Mouse (Mus musculus): Measurements from ENCODE around the gene Slc25a27. TPM values are rescaled to one million over a fixed set of nuclear protein-coding genes. Genes with fewer than 3 reads are reported as not detected.

Slc25a27 gene
- total RNA-seq, 2 experiments from 2014 or later: 2.1 to 3.9 TPM

DNA sequence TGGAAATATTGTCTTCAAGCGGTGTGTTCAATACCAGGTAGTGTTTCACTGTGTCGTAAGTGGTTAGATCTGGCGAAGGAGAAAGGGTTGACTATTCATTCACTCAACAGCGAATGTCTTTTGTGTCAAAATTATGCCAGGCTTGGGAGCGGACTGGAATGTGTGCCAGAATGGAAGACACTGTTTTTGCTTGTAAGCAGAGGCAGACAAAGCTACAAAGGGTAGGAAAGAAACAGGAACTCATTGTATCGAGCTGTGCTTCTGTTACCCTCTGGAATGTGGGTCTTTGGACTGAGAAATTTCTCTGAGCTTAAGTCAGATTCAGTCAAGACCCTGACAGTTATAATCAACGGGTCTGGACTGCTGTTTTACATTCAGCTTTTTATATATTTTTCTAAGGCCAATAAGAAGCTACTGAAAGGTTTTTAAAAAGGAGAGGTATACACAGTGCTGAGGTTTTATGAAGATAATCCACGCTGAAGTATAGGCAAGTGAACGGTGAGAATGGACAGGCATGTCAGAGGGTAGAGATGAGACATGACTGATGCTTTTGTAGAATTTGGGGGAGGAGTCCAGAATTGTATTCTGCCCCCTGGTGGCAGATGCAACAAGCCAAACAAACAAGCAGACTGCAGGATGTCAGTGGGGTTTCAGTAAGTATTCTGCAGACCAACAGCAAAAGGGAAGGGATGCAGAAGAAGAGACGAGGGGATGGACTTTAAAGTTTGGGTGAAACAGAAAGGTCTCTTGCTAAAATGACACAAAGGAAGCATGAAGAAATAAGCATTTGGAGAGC, 17.2 kb downstream of the Slc25a27 start:
- no peak for DNase-seq

DNA sequence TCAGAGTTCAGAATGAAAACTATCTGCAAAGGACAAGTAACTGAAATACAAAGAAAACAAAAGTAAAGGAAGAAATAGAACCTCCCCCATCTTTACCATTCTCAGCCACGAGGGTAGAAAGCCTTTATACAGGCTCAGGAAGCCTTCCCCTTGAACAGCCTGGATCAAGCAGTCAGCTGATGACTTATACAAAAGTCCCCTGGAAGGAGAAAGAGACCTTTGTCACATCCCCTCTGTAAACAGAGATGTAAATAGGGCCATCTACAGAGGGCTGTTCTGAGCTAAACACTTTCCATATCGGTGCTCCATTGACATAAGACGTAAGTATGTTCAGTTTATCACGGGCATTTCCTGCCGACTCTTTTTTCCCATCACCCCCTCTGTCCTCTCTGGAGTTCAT, 20.1 kb downstream of the Slc25a27 start:
- no peak for DNase-seq

DNA sequence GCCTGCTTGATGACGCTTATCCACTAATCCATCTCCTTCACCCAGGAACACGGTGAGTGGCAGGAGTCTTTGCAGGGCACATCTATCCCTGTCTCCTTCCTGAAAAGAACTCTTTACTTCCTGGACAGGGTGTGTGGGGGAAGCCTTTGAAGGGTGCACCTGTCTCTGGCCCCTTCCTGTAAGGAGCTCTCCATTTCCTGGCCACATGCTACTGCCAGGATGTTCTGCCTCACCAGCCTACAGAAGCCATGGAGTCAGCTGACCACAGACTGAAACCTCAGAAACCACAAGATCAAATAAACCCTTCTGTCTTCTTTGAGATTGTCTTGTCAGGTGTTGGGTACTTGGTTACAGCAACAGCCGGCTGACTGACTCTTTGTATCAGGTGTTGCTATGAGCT, 21.9 kb downstream of the Slc25a27 start:
- DNase-seq: no peak

DNA sequence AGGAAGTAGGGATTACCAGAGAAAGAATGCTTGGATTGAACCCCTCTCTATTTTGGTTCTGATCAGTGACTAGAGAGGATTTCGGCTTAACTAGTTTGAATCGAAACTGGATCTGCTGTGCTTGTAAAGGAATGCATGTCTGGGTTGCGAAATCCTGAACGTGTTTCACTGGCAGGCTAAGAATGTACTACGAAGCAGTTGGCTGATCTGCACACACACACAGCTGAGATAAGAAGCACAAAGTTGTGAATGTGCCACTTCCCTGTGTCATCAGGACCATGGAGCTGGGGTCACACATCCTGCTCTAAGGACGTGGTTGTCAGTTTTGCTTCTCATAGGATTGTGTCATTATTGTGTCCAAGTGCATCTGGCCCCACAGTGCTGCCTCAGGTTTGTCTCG, 22.6 kb downstream of the Slc25a27 start:
- DNase-seq: peak in 1 of 2 experiments; percentile 8

DNA sequence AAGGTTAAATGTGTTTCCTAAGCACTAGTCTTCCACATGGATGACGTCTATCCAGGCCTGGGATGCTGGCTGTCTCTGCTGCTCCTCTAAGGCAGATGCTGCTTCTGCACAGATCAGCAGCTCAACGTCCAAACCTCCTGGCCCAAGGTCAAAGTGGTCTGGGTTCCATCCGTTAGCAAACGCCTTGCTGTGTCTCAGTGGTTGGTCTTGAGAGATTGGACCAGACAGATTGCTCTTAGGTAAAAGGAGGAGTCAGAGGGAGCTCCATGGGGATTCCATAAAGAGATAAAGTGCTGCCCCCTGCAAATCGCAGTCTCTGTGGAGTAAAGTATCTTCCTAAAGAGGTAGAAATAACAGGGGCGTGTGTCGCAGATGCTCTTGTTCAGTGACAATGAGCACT, 23.8 kb downstream of the Slc25a27 start:
- DNase-seq: no peak

DNA sequence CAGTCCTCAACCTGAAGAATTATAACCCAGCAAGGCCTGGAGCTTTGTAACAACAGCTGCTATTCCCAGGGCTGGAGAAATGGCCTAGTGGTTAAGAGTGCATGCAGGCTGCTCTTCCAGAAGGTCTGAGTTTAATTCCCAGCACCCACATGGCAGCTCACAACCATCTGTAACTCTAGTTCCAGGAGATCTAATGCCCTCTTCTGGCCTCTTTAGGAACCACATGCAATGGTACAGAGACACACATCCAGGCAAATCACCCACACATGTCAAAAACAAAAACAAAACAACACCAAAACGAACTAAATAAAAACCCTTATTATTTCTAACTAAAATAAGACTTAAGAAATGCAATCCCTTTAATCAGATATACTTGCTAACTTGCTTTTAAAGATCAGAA, 26.2 kb downstream of the Slc25a27 start:
- DNase-seq: no peak

DNA sequence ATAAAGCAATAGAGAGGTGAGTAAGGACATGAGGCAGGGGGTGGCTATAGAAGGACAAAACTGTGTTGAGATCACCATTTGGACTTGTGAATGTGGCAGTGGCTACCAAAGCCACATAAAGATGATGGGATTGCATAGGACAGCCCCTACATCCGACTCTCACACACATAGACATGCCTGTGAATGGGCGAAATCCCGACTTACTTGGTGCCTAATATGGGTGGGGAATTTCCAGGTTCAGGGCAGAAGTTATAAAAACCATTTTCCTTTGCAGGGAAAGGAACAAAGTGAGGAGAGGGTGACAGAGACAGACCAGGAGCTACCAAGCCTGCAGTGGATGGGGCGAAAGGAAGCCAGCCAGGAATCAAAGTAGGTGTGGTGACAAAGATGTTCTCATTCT, 29.9 kb downstream of the Slc25a27 start:
- DNase-seq: no peak

DNA sequence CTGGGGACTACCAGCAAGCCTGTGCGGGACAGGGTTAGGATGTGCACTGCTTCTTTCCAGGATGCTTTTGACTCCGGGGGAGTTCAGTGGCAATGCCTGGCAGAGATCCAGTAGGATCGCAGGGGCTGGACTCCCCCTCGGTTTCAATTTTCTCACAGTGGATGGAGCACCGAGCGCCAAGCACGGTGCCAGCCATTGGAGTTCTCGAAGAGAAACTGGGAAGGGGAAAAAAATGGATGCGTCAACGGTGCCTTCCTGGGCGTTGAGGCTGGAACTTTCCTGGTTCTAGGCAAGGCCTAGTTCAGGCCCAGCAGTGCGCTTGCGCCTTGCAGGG, 36.6 kb downstream of the Slc25a27 start:
- DNase-seq: no peak

DNA sequence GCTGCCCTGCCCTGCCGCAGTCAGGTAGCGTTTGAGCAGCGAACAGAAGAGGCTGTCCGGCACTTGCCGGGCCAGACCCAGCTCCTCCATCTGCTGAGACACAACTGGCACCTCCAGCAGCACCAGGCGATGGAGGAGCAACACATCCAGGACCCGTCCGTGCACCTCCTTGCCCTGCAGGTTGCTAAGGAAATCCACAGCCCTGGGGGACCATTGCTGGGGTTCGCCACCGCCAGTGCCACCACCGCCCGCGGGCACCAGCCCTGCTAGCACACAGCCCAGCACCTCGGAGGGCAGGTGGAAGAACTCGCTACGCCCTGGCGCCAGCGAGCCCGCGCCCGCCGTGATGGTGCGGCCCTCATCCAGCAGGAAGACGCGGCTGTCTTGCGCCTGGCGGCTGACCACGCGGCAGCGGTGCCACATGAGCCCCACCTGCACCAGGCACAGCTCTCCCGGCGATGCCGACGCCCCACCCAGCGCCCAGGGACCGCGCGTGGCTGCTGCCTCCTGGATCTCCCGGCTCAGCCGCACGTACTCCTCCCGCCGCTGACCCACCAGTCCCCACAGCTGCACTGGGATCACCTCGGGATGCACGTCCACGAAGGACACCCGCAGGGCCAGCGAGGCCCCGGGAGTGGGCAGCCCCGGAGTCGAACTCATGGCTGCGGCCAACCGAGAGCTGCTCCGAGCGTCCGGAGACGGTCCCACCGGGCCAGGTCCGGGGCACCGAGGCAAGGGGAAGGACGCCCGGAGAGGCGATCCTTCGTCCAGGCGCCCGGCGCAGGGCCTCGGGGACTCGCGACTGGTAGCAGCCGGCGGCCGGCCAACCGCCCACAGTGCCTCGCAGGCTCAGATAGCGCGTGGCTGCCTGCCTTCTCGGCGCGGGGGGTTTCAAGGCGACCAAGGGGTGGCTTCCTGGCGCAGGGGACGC, 37.3 kb downstream of the Slc25a27 start, which contains the start of gene Tdrd6:
Gene Tdrd6 (minus strand): TSS at position 804 of the 931 bp plus-strand sequence.
- DNase-seq: peak in 1 of 2 experiments; percentile 5

DNA sequence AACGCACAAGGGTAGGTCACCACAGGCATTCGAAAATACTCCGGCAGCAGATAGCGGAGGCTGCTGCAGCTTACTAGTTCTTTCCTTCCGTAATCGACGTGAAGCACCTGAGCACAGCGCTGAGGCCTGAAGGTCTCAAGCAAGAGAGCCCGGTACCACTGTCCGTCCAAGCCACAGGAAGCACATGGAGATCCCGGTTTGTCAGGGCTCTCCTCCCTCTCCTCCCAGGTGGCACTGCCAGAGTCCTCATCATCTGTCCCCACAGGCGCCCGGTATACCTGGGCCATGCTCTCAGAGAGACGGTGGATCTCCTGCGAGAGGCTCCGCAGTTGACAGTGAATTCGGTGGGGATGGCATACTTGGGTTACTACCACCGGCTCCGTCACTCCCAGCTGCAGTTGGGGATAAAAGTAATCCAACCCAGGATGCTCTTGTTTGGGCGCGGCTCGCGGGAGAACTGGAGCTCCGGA, 38.0 kb downstream of the Slc25a27 start:
- DNase-seq: no peak

DNA sequence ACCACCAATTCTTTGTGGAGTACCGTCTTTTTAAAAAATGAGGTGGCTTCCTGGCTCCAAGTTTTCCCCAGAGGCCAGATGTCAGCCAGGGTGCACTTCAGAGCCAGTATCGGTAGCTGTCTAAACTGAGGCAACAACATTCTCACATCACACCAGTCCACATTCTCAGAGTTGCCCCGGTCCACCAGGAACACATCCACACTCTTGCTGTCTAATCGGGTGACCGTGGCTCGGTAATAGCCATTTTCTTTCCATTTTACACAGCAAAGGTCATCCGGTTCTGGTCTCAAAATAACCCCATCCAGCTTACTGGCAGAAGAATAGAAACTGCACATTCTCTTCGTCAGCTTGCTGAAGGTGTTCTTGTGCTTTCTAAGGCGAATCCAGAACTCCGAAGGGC, 38.8 kb downstream of the Slc25a27 start:
- no peak for DNase-seq

DNA sequence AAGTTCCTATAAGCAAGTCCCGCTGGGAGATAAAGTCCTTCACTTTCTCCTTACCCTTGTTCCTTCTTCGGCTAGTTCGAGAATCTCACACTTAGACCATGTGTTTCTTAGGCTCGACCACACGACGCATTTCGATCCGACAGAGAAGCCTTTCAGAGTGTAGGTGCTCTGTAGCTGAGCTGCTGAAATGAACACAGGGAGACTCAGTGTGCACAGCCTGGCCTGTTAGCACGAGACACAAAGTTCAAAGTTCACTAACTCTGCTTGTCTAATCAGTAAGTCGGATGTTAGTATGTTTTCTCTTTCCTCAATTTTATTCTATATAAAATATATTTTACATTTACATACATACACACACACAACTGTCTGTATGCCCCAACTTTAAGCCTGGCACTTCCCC, 44.9 kb downstream of the Slc25a27 start:
- no peak for DNase-seq

DNA sequence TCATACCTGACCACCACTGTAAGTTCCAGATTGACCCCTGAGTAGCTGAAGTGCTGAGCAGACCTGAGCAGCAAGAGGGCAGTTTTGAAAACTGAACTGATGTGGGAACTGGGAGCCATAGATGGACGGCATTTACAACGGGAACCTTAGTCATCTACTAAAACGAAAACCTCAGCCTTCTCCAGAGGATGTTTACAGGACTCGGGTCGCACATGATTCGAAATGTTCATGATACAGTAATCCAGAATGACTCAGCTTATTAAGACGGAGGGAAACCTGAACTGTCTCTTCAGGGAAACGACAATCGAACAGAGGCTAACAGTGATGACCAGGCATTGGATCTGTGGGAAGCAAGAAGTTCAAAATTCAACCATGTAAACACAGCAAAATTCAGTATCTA, 47.9 kb downstream of the Slc25a27 start:
- no peak for DNase-seq

DNA sequence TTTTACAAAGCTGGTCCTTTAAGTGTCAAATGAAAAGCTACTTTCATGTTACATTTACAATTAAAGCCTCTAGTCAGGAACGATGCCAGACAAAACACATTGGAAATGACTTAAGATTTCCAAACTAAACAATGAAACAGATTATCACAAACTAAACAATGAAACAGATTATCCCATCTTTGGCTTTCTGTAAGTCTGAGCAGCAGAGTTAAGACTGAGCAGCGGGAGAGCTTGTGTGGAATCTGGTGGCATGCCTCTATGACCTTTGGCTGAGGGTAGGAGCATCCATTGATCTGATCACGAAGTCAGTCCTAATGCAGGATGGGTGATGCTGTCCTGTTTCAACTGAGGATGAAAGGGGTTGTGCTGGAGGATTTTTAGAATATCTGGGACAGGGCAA, 54.8 kb downstream of the Slc25a27 start:
- DNase-seq: no peak

DNA sequence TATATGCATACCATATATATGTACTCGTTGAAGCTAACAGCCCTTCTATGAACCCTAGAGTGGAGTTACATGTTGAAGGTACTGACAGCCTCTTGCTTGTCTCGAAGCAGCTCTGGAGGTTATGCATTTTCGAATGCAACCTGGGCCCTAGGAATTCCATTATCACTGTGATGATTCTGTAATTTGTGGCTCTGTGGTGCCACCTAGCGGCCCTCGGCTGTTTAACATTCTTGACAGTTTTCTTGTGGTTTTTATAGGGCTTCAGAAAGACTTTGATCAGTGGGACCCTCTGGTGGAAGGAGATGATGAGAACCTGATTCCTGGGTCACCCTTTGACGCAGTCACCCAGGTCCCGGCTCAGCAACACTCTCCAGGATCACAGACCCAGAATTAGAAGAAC, 55.4 kb downstream of the Slc25a27 start:
- peak; percentile 28 to 43 for DNase-seq

DNA sequence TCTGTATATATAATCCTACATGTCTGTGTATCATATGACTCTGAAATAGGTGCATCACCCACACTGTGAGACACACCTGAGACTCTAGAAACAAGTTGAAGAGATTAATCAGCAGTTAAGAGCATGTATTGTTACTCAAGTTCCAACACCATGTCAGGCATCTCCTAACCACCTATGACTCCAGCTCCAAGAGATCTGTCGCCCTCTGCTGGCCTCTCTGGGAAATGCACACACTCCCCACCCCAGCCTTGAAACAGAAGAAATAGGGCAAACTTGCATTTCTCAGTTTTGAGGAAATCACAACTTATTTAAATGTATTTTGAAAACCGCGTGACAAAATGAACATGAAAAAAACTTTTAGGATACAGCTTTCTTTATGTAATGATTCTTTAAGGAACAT, 60.3 kb downstream of the Slc25a27 start:
- peak; percentile 75 to 76 for DNase-seq

DNA sequence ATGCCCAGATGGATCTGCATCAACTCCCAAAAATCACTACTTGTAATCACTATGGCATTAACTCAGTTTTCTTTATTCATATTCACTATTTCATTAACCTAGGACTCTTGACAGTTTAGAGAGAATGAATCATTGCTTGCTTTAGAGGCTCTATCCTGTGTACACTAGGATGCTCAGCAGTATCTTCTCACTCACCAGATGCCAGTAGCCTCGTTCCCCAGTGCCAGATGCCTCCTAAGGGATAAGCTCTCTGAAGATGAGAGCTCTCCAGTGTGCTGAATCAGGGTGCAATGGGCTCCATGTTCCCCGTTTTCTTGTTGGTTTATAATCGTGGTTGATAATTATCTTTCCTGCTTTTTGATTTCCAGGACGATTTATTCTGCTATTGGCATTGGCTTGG, 68.3 kb downstream of the Slc25a27 start:
- DNase-seq: no peak

DNA sequence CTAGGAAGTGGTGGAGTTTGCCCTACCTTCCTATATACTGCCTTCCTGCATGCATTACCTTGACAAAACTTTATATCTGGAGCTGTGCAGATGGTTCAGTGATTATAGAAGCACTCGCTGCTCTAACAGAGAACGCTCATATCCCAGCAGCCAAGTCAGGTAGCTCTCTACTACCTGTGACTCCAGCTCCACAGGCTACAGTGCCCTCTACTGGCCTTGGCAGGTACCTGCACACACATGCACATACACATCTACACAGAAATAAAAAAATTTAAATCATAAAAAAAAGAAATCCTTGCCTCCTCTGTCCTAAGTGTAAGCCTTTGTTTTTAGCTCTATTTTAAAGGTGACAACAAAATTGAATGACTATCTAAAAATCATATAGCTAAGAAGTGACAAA, 69.3 kb downstream of the Slc25a27 start:
- no peak for DNase-seq

DNA sequence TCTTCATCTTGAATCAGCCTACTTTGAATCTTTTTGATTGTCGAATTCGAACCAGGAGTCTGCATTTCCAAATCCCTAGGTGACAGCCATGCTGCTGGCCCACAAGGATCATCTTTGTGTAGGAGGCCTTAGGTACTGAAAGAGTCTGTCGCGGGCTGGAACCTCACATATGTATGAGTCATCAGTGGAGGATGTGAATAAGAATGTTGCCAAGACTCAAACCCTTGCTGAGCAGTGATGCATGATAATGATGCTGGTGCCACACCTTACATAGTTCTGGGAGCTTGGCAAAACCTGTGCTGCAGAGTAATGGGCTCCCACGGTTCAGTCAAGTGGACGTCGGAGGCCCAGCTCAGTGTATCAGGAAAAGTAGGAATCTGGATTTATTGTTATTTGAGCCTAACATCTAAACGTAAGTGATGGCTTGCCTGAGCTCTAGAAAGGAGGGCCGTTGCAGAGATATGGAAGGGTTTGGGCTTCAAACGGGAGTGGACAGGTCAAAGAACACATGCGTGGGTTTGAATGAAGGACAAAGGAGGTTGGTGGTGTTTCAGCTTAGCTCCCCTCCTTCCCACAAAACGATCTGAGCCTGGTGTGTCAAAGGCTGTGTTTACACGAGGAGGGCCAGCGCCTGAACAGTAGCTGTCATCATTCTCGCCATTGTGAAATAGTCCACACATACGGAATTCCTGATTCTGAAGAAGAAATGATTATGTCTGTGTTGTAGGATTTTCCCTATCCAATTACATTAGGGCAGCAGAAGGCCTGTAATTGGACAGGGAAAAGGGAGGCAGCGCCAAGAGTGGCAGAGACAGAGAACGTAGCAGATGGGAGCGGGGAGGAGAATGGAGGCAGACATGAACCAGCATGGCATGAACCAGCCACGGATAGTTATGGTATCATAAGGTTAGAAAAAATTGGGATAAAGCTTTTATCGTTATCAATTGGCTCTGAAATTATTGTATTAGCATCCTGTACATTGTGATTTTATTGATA, 74.4 kb downstream of the Slc25a27 start:
- DNase-seq: no peak

Data from adrenal gland, postnatal 36 days (tissue).